Mouse (Mus musculus): ENCODE data around the gene Prop1. TPM values are rescaled to one million over a fixed set of nuclear protein-coding genes. Genes with fewer than 3 reads are reported as not detected.

Prop1 gene
- polyA plus RNA-seq, 1 experiment = not detected

- Histone ChIP-seq H3K27ac (ENCODE audit: insufficient read depth, low read length) (no peak overlapping the region), H3K27me3 (ENCODE audit: control insufficient read depth, insufficient read depth, low read length) (no peaks in the 10 kb centered on the region), H3K4me3 (replicated peaks; ENCODE audit: insufficient read depth, low read depth, low read length) (no peak overlapping the region), H3K4me1 (ENCODE audit: control insufficient read depth, insufficient read depth, low read length) (peaks cover 4% of the 10 kb centered on the region; the same call in 1 of the 2 replicates)
- no peak for TF ChIP-seq CTCF (IDR thresholded peaks at IDR 0.05; ENCODE audit: borderline replicate concordance, insufficient read depth, low read depth, low read length)
- 17% methylated on average over 12 of the region's 12 CpGs for WGBS
- DNase-seq = peak in 1 of 2 experiments; percentile 19
These were observed 11.2 kb downstream of the Prop1 start for GRCm38 (mm10) chr11:50942386-50942785.

- Histone ChIP-seq H3K27ac (ENCODE audit: insufficient read depth, low read length) (no peak overlapping the region), H3K4me3 (replicated peaks; ENCODE audit: insufficient read depth, low read depth, low read length) (no peak overlapping the region), H3K27me3 (ENCODE audit: control insufficient read depth, insufficient read depth, low read length) (no peaks in the 10 kb centered on the region), H3K4me1 (ENCODE audit: control insufficient read depth, insufficient read depth, low read length) (peaks cover 4% of the 10 kb centered on the region; the same call in 1 of the 2 replicates)
- TF ChIP-seq CTCF (IDR thresholded peaks at IDR 0.05; ENCODE audit: borderline replicate concordance, insufficient read depth, low read depth, low read length) (peak; percentile 80; the same call in 1 of the 2 replicates), POLR2A (IDR thresholded peaks at IDR 0.05; ENCODE audit: borderline replicate concordance, insufficient read depth, low read length) (no peak)
- DNase-seq = peak; percentile 23 to 33
- WGBS = 38% methylated on average over 14 of the region's 14 CpGs
These were observed 13.8 kb downstream of the Prop1 start for GRCm38 (mm10) chr11:50939621-50940366.

GRCm38 (mm10) chr11:50938435-50938834 is 15.1 kb downstream of the Prop1 start:
- no peak for DNase-seq
- H3K27ac ChIP-seq (ENCODE audit: insufficient read depth, low read length) = no peak overlapping the region
- H3K4me1 ChIP-seq (ENCODE audit: control insufficient read depth, insufficient read depth, low read length) = peaks cover 4% of the 10 kb centered on the region; the same call in 1 of the 2 replicates
- 68% methylated on average over 8 of the region's 8 CpGs for WGBS
- H3K4me3 ChIP-seq (replicated peaks; ENCODE audit: insufficient read depth, low read depth, low read length) = no peak overlapping the region
- TF ChIP-seq CTCF (IDR thresholded peaks at IDR 0.05; ENCODE audit: borderline replicate concordance, insufficient read depth, low read depth, low read length) = no peak
- no peaks in the 10 kb centered on the region for H3K27me3 ChIP-seq (ENCODE audit: control insufficient read depth, insufficient read depth, low read length)

GRCm38 (mm10) chr11:50932040-50932439 is 21.5 kb downstream of the Prop1 start:
- Histone ChIP-seq H3K4me3 (replicated peaks; ENCODE audit: insufficient read depth, low read depth, low read length) (no peak overlapping the region), H3K4me1 (ENCODE audit: control insufficient read depth, insufficient read depth, low read length) (no peaks in the 10 kb centered on the region), H3K27me3 (ENCODE audit: control insufficient read depth, insufficient read depth, low read length) (no peaks in the 10 kb centered on the region), H3K27ac (ENCODE audit: insufficient read depth, low read length) (no peak overlapping the region)
- TF ChIP-seq POLR2A (IDR thresholded peaks at IDR 0.05; ENCODE audit: borderline replicate concordance, insufficient read depth, low read length) (no peak), CTCF (IDR thresholded peaks at IDR 0.05; ENCODE audit: borderline replicate concordance, insufficient read depth, low read depth, low read length) (no peak)
- no peak for DNase-seq
- WGBS = 73% methylated on average over 1 of the region's 1 CpGs

- no peaks in the 10 kb centered on the region for H3K4me1 ChIP-seq (ENCODE audit: control insufficient read depth, insufficient read depth, low read length)
- TF ChIP-seq POLR2A (IDR thresholded peaks at IDR 0.05; ENCODE audit: borderline replicate concordance, insufficient read depth, low read length) (peak; percentile 82), CTCF (IDR thresholded peaks at IDR 0.05; ENCODE audit: borderline replicate concordance, insufficient read depth, low read depth, low read length) (no peak)
- DNase-seq = peak; percentile 86 to 92
- H3K27ac ChIP-seq (ENCODE audit: insufficient read depth, low read length) = peak within 1 kb of the TSS; percentile 84
- under 1% methylated on average over 18 of the region's 18 CpGs for WGBS
- H3K27me3 ChIP-seq (ENCODE audit: control insufficient read depth, insufficient read depth, low read length) = no peaks in the 10 kb centered on the region
- H3K4me3 ChIP-seq (replicated peaks; ENCODE audit: insufficient read depth, low read depth, low read length) = peak within 1 kb of the TSS; percentile 93
These were observed 22.1 kb downstream of the Prop1 start, which contains the start of gene Zfp354b for GRCm38 (mm10) chr11:50931451-50931866. Zfp354b (minus strand) TSS chr11:50931633.

GRCm38 (mm10) chr11:50931021-50931420 is 22.5 kb downstream of the Prop1 start:
- no peak for DNase-seq
- H3K4me3 ChIP-seq (replicated peaks; ENCODE audit: insufficient read depth, low read depth, low read length) = peak overlapping the region; percentile 93
- H3K27me3 ChIP-seq (ENCODE audit: control insufficient read depth, insufficient read depth, low read length) = no peaks in the 10 kb centered on the region
- TF ChIP-seq CTCF (IDR thresholded peaks at IDR 0.05; ENCODE audit: borderline replicate concordance, insufficient read depth, low read depth, low read length) (no peak), POLR2A (IDR thresholded peaks at IDR 0.05; ENCODE audit: borderline replicate concordance, insufficient read depth, low read length) (no peak)
- peak overlapping the region; percentile 84 for H3K27ac ChIP-seq (ENCODE audit: insufficient read depth, low read length)
- WGBS = under 1% methylated on average over 16 of the region's 16 CpGs
- H3K4me1 ChIP-seq (ENCODE audit: control insufficient read depth, insufficient read depth, low read length) = no peaks in the 10 kb centered on the region

- Histone ChIP-seq H3K4me1 (ENCODE audit: control insufficient read depth, insufficient read depth, low read length) (no peaks in the 10 kb centered on the region), H3K27me3 (ENCODE audit: control insufficient read depth, insufficient read depth, low read length) (no peaks in the 10 kb centered on the region), H3K4me3 (replicated peaks; ENCODE audit: insufficient read depth, low read depth, low read length) (peak overlapping the region; percentile 93), H3K27ac (ENCODE audit: insufficient read depth, low read length) (peak overlapping the region; percentile 84)
- DNase-seq = no peak
- no peak for TF ChIP-seq POLR2A (IDR thresholded peaks at IDR 0.05; ENCODE audit: borderline replicate concordance, insufficient read depth, low read length)
- TF ChIP-seq CTCF (IDR thresholded peaks at IDR 0.05; ENCODE audit: borderline replicate concordance, insufficient read depth, low read depth, low read length) = no peak
- 27% methylated on average over 14 of the region's 14 CpGs for WGBS
These were observed 23.0 kb downstream of the Prop1 start for GRCm38 (mm10) chr11:50930469-50931014.
